Mouse (Mus musculus) layer of hippocampus, postnatal 36 days (tissue): Measurements from ENCODE around the gene Zbed3. TPM values are rescaled to one million over a fixed set of nuclear protein-coding genes. Genes with fewer than 3 reads are reported as not detected.
A peak's percentile ranks its signal among the peaks of the same experiment; 100 is the strongest.
"Not testable (repeated sequence)": the region's sequence is repeated elsewhere in the genome, so short reads cannot be mapped to it uniquely, and the experiment has no call there.

Experiments used
- DNase-seq, 2 experiments: peaks; one replicate each; pipeline ENCODE4 v3.0.0; 2022
- total RNA-seq, 2 experiments: library from RNA; stranded (reverse); gene quantifications; 2 replicates each; pipeline ENCODE4 v1.2.3; 2021

The Zbed3 gene
- total RNA-seq, 2 experiments from 2014 or later: 11.9 to 14.8 TPM

DNA sequence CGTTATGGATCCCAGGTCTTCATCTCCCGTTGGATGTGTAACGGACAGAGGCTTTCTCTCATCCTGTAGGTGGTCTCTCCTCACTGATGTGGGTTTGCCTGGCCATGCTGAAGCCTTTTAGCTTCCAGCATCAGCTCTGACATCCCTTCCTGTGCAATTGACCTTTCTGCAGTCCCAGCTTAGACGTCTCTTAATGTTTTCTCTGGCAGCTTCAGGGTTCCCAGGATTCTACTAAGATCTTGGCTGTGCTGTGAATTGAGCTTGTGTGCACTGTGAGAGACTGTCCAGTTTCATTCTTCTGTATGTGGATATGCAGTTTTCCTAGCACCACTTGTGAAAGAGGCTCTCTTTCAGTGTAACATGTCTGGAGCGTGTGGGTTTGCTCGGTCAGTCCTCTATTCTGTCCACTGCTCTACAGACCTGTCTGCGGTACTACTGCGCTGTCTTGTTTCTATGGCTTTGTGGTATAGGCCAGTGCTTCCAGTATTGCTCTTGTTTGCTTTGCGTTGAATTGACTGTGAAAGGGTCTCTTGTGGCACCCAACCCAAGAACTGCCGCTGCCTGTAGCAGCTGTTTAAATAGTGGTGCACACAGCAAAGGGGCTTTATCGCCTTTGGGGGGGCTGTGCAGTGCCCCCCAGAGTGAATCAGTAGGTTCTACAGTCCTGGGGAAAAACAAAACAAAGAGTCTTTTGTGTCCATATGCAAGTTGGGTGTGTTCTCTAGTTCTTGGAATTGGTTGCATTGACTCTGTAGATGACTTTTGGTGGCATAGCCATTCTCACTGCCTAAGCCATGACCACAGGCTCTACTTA is 8.9 kb downstream of the Zbed3 start:
- no peak for DNase-seq

DNA sequence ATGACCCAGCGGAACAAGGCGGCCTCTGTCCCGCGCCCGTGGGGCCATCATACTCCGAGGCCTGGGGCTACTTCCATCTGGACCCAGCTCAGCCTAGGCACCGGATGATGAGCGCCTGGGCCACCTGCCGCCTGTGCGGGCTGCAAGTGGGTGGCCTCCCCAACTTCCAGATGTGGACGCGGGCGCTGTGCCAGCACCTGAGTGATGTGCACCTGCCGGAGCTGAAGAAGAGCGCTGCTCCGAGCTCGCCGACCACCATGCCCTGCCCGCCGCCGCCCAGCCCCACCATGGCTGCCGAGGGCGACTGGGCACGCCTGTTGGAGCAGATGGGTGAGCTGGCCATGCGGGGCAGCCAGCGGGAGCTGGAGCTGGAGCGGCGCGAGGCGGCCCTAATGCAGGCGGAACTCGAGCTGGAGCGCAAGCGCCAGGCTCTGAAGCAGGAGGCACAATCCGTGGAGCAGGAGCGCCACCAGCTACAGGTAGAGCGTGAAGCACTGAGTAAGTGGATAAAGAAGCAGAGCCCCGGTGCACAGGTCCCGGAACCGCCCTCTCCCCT is 12.8 kb downstream of the Zbed3 start:
- DNase-seq: peak; percentile 9 to 29

DNA sequence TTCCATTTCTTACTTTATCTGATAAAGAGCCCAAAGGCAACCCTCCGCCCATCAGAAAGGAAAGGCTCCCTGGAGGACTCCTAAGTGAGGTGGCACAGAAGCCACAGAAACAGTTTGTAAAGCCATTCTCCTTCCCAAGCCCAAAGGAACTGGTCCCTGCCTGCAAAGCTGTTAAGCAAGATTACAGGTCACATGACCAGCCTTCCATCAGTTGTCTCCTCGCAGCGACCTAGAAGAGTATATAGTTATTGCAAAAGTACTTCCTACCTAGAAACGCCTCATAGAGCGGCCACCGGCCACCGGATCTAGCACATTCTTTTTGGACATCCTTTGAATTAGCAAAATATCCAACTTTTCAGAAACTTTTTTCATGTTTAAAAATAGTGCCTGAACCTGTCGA is 20.1 kb downstream of the Zbed3 start:
- no peak for DNase-seq

DNA sequence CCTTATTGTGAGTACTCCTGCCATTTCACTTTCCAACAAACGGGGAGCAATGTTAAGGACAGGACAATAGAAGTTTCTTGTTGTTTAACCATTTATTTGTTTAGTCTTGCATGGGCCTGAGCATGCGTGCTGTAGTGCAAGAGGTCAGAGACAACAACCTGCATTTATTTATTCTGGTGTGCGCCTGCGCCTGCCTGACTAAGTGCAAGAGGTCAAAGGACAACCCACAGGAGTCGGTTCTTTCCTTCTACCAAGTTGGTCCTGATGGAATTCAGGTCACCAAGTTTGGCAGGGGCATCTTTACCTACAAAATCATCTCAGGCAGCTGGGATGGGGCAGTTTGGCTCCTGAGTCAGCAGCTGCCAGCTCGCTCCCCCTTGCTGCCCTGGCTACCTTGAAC is 22.5 kb downstream of the Zbed3 start:
- DNase-seq: no peak

DNA sequence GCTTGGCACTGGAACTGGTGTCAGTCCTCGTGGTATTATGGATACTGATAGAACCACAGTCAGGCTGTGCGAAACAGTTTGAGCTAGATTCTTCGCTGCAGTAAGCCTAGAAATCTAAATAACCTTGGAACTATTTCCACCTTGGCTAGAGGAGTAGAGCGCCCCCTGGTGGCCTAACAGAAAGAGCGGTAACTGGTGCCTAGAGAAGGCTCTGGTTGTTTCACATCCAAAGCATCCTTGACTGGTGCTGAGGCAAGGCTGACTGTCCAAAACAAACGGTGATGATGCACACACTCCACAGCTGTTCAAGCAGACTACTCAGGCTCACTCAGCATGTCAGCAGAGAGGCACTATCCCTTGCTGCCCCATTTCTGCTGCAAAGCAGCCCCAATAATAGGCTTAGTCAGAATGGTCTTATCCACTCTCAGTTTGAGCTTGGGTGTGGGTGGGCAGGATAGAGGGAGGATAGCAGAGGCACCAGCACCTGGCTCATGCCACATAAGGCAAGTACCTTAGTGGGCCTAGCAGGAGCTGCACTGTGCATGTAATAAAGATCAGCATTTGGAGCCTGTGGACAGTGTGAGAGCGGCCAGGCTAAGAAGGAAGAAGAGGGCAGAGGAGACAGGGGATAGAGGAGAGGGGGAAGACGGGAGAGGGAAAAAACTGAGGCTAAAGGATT is 23.7 kb downstream of the Zbed3 start:
- peak; percentile 61 to 68 for DNase-seq

DNA sequence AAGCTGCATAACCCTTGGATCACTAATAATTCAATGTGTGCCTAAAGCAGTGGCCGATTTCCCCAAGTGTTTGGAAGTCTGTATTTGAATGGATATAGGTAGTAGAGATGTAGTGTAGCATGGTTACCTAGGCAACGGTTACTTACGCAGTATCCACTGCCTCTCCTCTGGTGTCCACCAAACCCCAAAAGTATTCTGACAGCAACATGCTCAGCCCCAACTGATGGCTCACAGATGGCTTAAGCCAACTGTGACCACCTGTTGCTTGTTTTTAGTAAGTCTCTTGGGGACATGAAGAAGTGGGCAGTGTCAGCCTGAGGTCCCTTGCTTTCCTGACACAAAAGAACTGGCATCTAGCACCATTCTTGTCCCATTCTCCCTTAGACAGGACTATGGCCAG is 25.1 kb downstream of the Zbed3 start:
- no peak for DNase-seq

DNA sequence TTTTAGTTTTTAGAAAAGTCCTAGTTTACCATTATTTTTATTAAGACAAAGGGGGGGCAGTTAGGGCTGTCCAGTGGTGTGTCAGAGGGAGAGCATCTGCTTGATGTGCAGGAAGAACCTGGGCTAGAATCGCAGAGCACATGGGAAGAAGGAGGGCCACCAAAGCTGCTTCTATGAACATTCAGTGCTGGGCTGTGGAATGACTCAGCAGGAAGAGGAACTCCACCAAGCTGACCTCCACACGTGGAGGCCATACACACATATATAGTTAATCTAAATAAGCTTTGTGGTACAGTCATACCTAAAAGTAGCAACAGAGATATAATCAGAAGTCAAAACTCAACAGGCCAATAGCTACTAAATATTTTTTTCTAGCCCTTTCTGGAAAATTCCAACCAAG is 34.8 kb downstream of the Zbed3 start:
- no peak for DNase-seq

DNA sequence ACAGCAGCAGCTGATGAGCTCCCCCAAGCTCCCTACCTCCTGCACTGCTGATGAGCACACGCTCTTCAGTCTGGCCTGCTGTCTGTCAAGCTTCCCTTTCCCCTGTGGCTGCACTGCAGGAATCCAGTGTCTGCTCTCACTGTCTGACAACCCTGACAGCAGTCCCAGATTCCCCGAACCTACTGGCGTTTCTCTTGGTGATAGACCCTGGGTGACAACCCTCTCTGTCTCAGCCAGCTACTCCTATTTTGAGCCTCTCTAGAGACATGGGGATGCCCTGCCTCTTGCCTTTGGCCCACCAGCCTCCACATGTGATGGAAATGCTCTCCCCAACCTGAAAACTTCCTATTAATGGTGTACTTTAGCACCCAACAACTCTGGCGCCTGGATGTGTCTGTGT is 40.0 kb downstream of the Zbed3 start:
- no peak for DNase-seq

DNA sequence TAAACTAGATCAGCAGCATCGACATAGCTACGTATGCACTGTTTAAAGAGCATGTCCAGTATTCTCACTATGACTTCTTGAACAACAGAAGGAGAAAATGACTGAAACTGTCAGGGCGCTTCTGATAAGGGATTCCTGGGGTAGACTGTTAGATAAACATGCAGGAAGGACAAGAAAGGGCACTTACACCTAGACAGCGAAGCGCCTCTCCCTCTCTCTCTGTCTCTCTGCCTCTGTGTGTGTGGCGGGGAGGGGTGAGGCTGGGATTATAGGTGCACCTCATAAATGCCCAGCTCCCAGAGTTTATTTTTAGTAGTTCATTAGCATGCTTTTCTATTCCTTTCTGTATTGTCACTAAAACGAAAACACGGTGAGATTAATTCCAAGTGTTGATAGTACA is 42.9 kb downstream of the Zbed3 start:
- no peak for DNase-seq

DNA sequence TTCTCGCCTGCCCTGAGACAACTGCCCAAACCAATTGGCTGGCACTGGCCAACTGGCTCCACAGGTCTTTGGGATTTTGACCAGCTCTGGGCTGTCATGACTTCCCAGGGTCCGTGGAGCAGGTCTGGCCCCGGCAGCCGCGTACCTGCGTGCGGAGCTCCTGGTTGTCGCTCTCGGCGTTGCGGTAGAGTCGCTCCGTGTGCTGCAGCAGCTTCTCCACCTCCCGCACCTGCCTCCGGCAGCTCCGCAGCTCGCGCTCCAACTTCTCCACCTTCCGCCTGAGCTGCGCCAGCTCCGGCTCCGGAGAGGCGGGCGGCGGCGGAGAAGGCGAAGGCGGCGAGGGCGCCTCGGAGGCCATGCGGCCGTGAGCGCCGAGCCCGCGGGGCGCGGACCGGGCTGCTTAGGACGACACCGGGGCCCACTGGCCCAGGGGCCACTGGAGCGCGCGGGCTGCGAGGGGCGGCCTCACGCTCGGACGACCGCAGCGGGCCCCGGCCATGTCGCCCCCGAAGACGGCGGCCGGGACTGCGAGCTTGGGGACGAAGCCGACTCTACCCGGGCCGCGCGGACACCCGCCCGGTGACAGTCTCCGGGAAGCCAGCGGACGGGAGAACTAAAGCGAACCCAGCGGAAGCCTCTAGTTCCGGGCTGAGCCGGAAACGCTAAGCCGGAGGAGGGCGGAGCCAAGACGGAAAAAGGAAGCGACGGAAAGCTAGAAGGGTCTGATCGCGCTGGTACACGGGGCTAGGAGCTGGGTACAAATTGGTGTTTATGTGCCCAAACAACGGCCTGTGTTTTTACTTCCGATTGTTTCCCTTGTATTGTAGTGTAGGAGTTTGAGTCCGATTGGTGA is 51.5 kb downstream of the Zbed3 start, which contains the start of gene Aggf1:
Gene Aggf1 (minus strand): TSS at position 652 of the 853 bp plus-strand sequence.
- peak; percentile 91 to 93 for DNase-seq

DNA sequence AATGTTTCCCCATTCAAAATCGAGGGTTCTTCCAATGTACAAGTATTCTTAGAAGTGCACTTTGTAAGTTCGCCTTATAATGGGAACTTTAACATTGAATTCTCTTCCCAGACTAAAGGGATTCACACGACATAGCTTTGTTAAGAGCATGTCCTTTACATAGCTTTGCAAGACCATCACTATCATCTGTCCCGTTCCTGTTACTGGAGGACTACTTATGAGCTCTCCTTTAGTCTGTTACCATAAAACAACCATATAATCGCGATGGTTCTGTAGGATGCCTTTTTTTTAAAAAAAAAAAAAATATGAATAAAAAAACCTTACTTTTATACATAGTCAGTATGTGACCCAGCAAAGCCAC is 52.1 kb downstream of the Zbed3 start:
- DNase-seq: no peak

DNA sequence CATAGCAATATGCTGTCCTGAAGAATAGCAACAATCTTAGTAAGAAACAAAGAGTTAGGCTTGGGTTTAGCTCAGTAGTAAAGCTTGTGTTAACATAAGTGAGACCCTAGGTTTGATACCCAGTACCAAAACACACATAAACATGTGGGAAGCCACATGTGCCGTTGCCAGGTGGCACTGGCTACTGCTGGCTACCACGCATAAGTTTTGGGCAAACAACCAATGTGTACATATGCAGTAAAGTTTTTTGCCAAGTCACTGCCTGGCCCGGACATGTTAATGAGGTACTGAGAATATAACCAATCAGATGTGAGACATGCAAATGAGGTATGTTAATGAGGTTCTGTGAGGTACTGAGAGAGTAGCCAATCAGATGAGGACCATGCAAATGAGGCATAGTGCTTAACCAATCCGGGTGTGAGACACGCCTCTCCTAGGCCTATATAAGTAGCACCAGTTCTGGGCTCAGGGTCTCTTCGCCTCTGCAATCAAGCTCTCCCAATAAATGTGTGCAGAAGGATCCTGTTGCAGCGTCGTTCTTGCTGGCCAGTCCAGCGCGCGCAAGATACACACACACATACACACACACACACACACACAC is 53.4 kb downstream of the Zbed3 start:
- not testable (repeated sequence) for DNase-seq

DNA sequence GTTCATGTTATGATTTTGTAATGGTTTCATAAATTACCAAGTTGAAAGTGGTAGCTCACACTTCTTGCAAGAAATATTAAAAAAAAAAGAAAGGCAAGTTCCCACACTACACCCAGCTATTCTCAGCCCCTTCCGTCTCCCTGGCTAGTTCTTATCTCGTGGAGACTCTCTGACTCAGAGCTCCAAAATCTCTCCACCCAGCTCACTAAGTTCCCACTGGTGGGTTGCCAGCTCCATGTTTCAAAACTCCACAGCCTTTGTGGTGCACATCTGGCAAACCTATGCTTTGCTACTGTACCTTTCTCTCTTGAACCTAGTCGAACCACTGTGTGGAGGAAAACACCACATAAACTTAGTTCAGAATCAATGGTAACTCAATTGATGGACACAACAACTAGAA is 55.3 kb downstream of the Zbed3 start:
- DNase-seq: no peak

DNA sequence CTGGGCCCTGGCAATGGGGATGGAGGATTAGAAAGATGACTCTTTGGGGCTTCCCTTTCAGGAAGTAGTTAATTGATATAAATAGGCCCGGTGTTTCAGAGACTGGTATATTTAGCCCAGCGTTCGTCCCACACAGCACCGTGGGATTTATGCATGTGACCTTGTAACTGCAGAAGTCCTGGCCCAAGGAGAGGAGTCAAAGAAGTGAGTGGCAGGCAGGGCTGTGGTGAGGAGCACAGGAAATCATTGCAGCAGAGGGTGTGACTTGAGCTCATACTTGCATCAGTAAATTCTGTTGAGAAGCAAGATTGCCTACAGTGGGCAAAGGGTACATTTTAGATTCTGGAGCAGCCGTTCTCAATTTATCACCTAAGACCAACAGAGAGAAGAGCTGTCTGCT is 59.0 kb downstream of the Zbed3 start:
- DNase-seq: no peak

Other genes starting within 250 kb of the Zbed3 start
- 10 to 100 TPM; 97.2 to 99.8 TPM for gene Pde8b, start 73.3 kb upstream of the Zbed3 start, total RNA-seq
- gene Aggf1, start 51.7 kb downstream of the Zbed3 start, total RNA-seq: 10 to 100 TPM; 49.3 to 49.7 TPM
- 10 to 100 TPM; 18.8 to 24.6 TPM for gene Crhbp, start 121.3 kb downstream of the Zbed3 start, total RNA-seq
- not detected for gene S100z, start 155.1 kb downstream of the Zbed3 start, total RNA-seq
- under 1 TPM in 1 of 2 experiments, not detected in 1; 0.30 TPM for gene F2rl1, start 201.6 kb downstream of the Zbed3 start, total RNA-seq